Mouse (Mus musculus) CH12.LX (cell line): ENCODE measurements around the gene Luc7l. TPM values are rescaled to one million over a fixed set of nuclear protein-coding genes. Genes with fewer than 3 reads are reported as not detected.
A peak's percentile ranks its signal among the peaks of the same experiment; 100 is the strongest.

Experiments
- DNase-seq: peaks from one replicate; pipeline ENCODE4 v3.0.0-alpha.2; 2013; ENCODE audit errors: extremely low read depth
- H3K27ac ChIP-seq: 2 replicates; pipeline ENCODE4 v1.5.1; 2012; ENCODE audit warnings: low read depth, mild to moderate bottlenecking, control low read depth, moderate library complexity; ENCODE audit not compliant: insufficient read depth
- H3K27me3 ChIP-seq: replicated peaks from 2 replicates; pipeline ENCODE3; 2012; ENCODE audit warnings: inconsistent platforms
- H3K36me3 ChIP-seq, 2 experiments: replicated peaks in 1 of 2; 2 replicates each; pipeline versions ENCODE3 to v1.6.1; 2012; ENCODE audit warnings: inconsistent platforms in 1 of 2, low read length in 1 of 2, mild to moderate bottlenecking in 1 of 2, mixed read lengths in 1 of 2, moderate library complexity in 1 of 2; ENCODE audit not compliant: control insufficient read depth in 1 of 2, insufficient read depth in 1 of 2
- H3K4me1 ChIP-seq, 2 experiments: 2 replicates each; pipeline ENCODE4 v1.6.1; 2012; ENCODE audit warnings: inconsistent platforms in 1 of 2, moderate library complexity in 1 of 2; ENCODE audit not compliant: insufficient read depth in 2 of 2, control insufficient read depth in 1 of 2
- H3K4me2 ChIP-seq: 2 replicates; pipeline ENCODE4 v1.6.1; 2012; ENCODE audit warnings: low read depth, mild to moderate bottlenecking, control low read depth; ENCODE audit not compliant: poor library complexity, insufficient read depth, severe bottlenecking
- H3K4me3 ChIP-seq, 3 experiments: fragments of 150-350 bp in 1 of 3; sonication (generic) in 1 of 3; replicated peaks in 1 of 3; 2 replicates each; pipeline versions ENCODE3 to v1.5.1; 2011 to 2012; ENCODE audit warnings: low read depth in 2 of 3, low read length in 2 of 3, mild to moderate bottlenecking in 2 of 3, moderate library complexity in 2 of 3, control low read depth in 1 of 3, improper control_type of control experiment in 1 of 3, inconsistent platforms in 1 of 3, mixed read lengths in 1 of 3; ENCODE audit not compliant: poor library complexity in 1 of 3
- H3K79me2 ChIP-seq: replicated peaks from 2 replicates; pipeline ENCODE4 v1.6.1; 2012; ENCODE audit warnings: mild to moderate bottlenecking, moderate library complexity; ENCODE audit not compliant: control insufficient read depth, poor library complexity, insufficient read depth, severe bottlenecking; ENCODE audit errors: extremely low read depth
- H3K9ac ChIP-seq: 2 replicates; pipeline ENCODE4 v1.6.1; 2012; ENCODE audit warnings: low read depth, mild to moderate bottlenecking, control low read depth, moderate library complexity; ENCODE audit not compliant: insufficient read depth
- H3K9me3 ChIP-seq: replicated peaks from 2 replicates; pipeline ENCODE3; 2012; ENCODE audit warnings: low read length, inconsistent platforms, mixed read lengths
- CHD2 ChIP-seq: IDR thresholded peaks from 2 replicates; pipeline ENCODE4 v1.6.1; 2011; ENCODE audit warnings: low read length, improper control_type of control experiment
- CTCF ChIP-seq, 2 experiments: IDR thresholded peaks in 1 of 2; conservative IDR thresholded peaks in 1 of 2; 2 replicates each; pipeline ENCODE4 v1.5.1; 2011 to 2012; ENCODE audit warnings: low read depth in 2 of 2, low read length in 2 of 2, improper control_type of control experiment in 1 of 2, inconsistent platforms in 1 of 2, mild to moderate bottlenecking in 1 of 2, moderate library complexity in 1 of 2
- EP300 ChIP-seq: IDR thresholded peaks from 2 replicates; pipeline ENCODE4 v1.6.1; 2011; ENCODE audit warnings: low read length, improper control_type of control experiment
- HCFC1 ChIP-seq: IDR thresholded peaks from 2 replicates; pipeline ENCODE4 v1.6.1; 2012; ENCODE audit warnings: low read depth, mild to moderate bottlenecking, inconsistent platforms, low read length, improper control_type of control experiment
- IRF4 ChIP-seq: IDR thresholded peaks from 2 replicates; pipeline ENCODE4 v1.6.1; 2014; ENCODE audit warnings: low read depth, mild to moderate bottlenecking, inconsistent platforms, low read length, improper control_type of control experiment
- JUND ChIP-seq: conservative IDR thresholded peaks from 2 replicates; pipeline ENCODE4 v1.6.1; 2011; ENCODE audit warnings: low read depth, low read length, improper control_type of control experiment
- KAT2A ChIP-seq: IDR thresholded peaks from 2 replicates; pipeline ENCODE4 v1.6.1; 2012; ENCODE audit warnings: low read length, improper control_type of control experiment, inconsistent platforms; ENCODE audit not compliant: insufficient replicate concordance
- MAX ChIP-seq: IDR thresholded peaks from 2 replicates; pipeline ENCODE4 v1.6.1; 2011; ENCODE audit warnings: low read length, improper control_type of control experiment
- MYC ChIP-seq: IDR thresholded peaks from 2 replicates; pipeline ENCODE4 v1.6.1; 2011; ENCODE audit warnings: low read depth, mild to moderate bottlenecking, improper control_type of control experiment, low read length
- PAX5 ChIP-seq: IDR thresholded peaks from 2 replicates; pipeline ENCODE4 v1.6.1; 2012; ENCODE audit warnings: low read length, inconsistent platforms, mixed read lengths
- RAD21 ChIP-seq: IDR thresholded peaks from 2 replicates; pipeline ENCODE4 v1.6.1; 2011; ENCODE audit warnings: low read depth, mild to moderate bottlenecking, low read length, improper control_type of control experiment, moderate library complexity
- RCOR1 ChIP-seq: conservative IDR thresholded peaks from 2 replicates; pipeline ENCODE4 v1.6.1; 2012; ENCODE audit warnings: low read depth, mild to moderate bottlenecking, inconsistent platforms, low read length, improper control_type of control experiment
- SMC3 ChIP-seq: IDR thresholded peaks from 2 replicates; pipeline ENCODE4 v1.6.1; 2011; ENCODE audit warnings: low read depth, low read length, improper control_type of control experiment
- TBP ChIP-seq: conservative IDR thresholded peaks from 2 replicates; pipeline ENCODE4 v1.6.1; 2011; ENCODE audit warnings: low read depth, low read length, improper control_type of control experiment
- TCF12 ChIP-seq: IDR thresholded peaks from 2 replicates; pipeline ENCODE4 v1.6.1; 2014; ENCODE audit warnings: low read depth, mild to moderate bottlenecking, inconsistent platforms, low read length, improper control_type of control experiment
- UBTF ChIP-seq: IDR thresholded peaks from 2 replicates; pipeline ENCODE4 v1.6.1; 2012; ENCODE audit warnings: low read depth, mild to moderate bottlenecking, inconsistent platforms, low read length, improper control_type of control experiment, moderate library complexity
- USF1 ChIP-seq: IDR thresholded peaks from 2 replicates; pipeline ENCODE4 v1.6.1; 2014; ENCODE audit warnings: low read depth, mild to moderate bottlenecking, inconsistent platforms, low read length, improper control_type of control experiment
- dilution Hi-C: fragments of 300-500 bp; cut with MboI; formaldehyde crosslinking; loops from 2 replicates; pipeline ENCODE4 v1.14.3; 2020; ENCODE audit warnings: low sequenced_read_pairs; ENCODE audit not compliant: extremely low pct_unique_long_range_greater_than_20kb, extremely low pct_ligation_motif_present
- in situ Hi-C: fragments of 300-500 bp; cut with MboI; formaldehyde crosslinking; loops from 3 replicates; pipeline ENCODE4 v1.14.3; 2019; ENCODE audit warnings: low sequenced_read_pairs, low pct_ligation_motif_present, low pct_unique_long_range_greater_than_20kb, mixed read lengths
- polyA plus RNA-seq: library from polyadenylated mRNA; unstranded; fragments of >175 nt; gene quantifications from 2 replicates; pipeline ENCODE4 v1.2.1, GENCODE M21; 2012; ENCODE audit warnings: low read depth; ENCODE audit not compliant: insufficient read length
- total RNA-seq, 2 experiments: library from RNA; depleted of rRNA; stranded (reverse); fragments of 300-350 nt in 1 of 2; fragments of >200 nt in 1 of 2; gene quantifications; 2 replicates each; pipeline ENCODE4 v1.2.3; 2012 to 2014

Luc7l gene
- total and polyA plus RNA-seq, 3 experiments, result 46.1 to 70.2 (median 68.6) TPM

DNA sequence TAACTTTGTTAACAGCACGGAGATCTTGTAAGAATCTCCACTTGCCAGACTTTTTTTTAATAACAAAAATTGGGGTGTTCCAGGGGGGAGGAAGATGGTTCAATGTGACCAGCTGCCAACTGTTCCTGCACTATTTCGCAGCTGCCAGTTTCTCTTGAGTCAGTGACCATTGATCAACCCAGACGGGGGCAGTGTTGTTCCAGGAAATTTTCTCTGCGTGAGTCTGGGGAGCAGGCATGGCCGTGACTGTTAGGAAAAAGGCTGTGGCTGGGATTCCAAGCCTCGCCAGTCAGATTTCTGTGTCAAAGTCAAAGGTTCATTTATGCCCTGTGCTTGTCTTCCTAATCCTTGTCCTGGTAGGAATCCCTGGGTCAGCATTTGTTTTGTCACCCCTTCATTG, 61.6 kb downstream of the Luc7l start:
- H3K4me3 ChIP-seq, result no peak overlapping the region
- no peaks in the 10 kb centered on the region for H3K36me3 ChIP-seq
- peak; percentile 31 for DNase-seq
- H3K9me3 ChIP-seq, result peaks cover 15% of the 10 kb centered on the region
- H3K4me2 ChIP-seq, result no peak overlapping the region
- TF ChIP-seq SMC3 (peak; percentile 71), PAX5 (no peak), EP300 (no peak), RAD21 (peak; percentile 78), CTCF (conservative IDR thresholded peaks at IDR 0.05 in 1 of 2, IDR thresholded peaks at IDR 0.05 in 1 of 2; ENCODE audit: low read depth in 2 of 2, low read length in 2 of 2) (peak in 1 of 2 experiments; percentile 80; a peak in 2 of 4 replicates)
- peaks cover 66% of the 10 kb centered on the region for H3K27me3 ChIP-seq
- no peak overlapping the region for H3K27ac ChIP-seq
- no peaks in the 10 kb centered on the region for H3K79me2 ChIP-seq
- in situ Hi-C loops, result loop anchor here (5.0 to 10.0 kb wide), 3 partner anchors 63 to 141 kb away; no protein-coding TSS in a partner anchor
- no peak overlapping the region for H3K9ac ChIP-seq
- dilution Hi-C loops, result no loop called here
- H3K4me1 ChIP-seq, result no peaks in the 10 kb centered on the region

GRCm38 (mm10) chr17:26315474-26315873, 62.8 kb downstream of the Luc7l start:
- DNase-seq, result no peak
- H3K4me2 ChIP-seq, result no peak overlapping the region
- no peaks in the 10 kb centered on the region for H3K36me3 ChIP-seq
- no peak overlapping the region for H3K4me3 ChIP-seq
- H3K9ac ChIP-seq, result no peak overlapping the region
- peaks cover 26% of the 10 kb centered on the region for H3K9me3 ChIP-seq
- peaks cover 59% of the 10 kb centered on the region for H3K27me3 ChIP-seq
- in situ Hi-C loops (loop anchor here (10.0 kb wide), 2 partner anchors 109 to 139 kb away; no protein-coding TSS in a partner anchor), dilution Hi-C loops (no loop called here)
- no peak overlapping the region for H3K27ac ChIP-seq
- no peaks in the 10 kb centered on the region for H3K4me1 ChIP-seq
- TF ChIP-seq RCOR1 (no peak), HCFC1 (no peak), IRF4 (no peak), TCF12 (no peak), CHD2 (no peak), KAT2A (no peak), MYC (no peak), UBTF (no peak), USF1 (no peak), TBP (no peak), MAX (no peak), RAD21 (no peak), JUND (no peak)
- H3K79me2 ChIP-seq, result no peaks in the 10 kb centered on the region
